Mouse (Mus musculus): ENCODE data around the gene Cenpf. TPM values are rescaled to one million over a fixed set of nuclear protein-coding genes. Genes with fewer than 3 reads are reported as not detected.
"Not testable (repeated sequence)": the region's sequence is repeated elsewhere in the genome, so short reads cannot be mapped to it uniquely, and the experiment has no call there.

Cenpf gene
- total RNA-seq, 2 experiments from 2014 or later: 0.15 to 0.40 TPM

- no peak for DNase-seq (ENCODE audit: low spot score in 2 of 2)
Measured at GRCm38 (mm10) chr1:189695321-189695720, 7.4 kb upstream of the Cenpf start.

GRCm38 (mm10) chr1:189694391-189694790 is 6.5 kb upstream of the Cenpf start:
- DNase-seq (ENCODE audit: low spot score in 2 of 2): no peak

- DNase-seq (ENCODE audit: low spot score in 2 of 2): not testable (repeated sequence)
Measured at GRCm38 (mm10) chr1:189692442-189692841, 4.6 kb upstream of the Cenpf start.

GRCm38 (mm10) chr1:189689050-189689833 is 1.4 kb upstream of the Cenpf start:
- DNase-seq (ENCODE audit: low spot score in 2 of 2): no peak

GRCm38 (mm10) chr1:189688388-189688750 is 483 bp upstream of the Cenpf start:
- DNase-seq (ENCODE audit: low spot score in 2 of 2): no peak

GRCm38 (mm10) chr1:189686025-189686424 is 1.9 kb downstream of the Cenpf start:
- no peak for DNase-seq (ENCODE audit: low spot score in 2 of 2)

GRCm38 (mm10) chr1:189684786-189685415 is 3.0 kb downstream of the Cenpf start:
- no peak for DNase-seq (ENCODE audit: low spot score in 2 of 2)

GRCm38 (mm10) chr1:189679555-189679954 is 8.3 kb downstream of the Cenpf start:
- peak in 1 of 2 experiments; percentile 34 for DNase-seq (ENCODE audit: low spot score in 2 of 2)

- DNase-seq (ENCODE audit: low spot score in 2 of 2): no peak
Measured at GRCm38 (mm10) chr1:189675953-189676352, 11.9 kb downstream of the Cenpf start.

- DNase-seq (ENCODE audit: low spot score in 2 of 2): peak in 1 of 2 experiments; percentile 67
Measured at GRCm38 (mm10) chr1:189675421-189675820, 12.5 kb downstream of the Cenpf start.

- DNase-seq (ENCODE audit: low spot score in 2 of 2): no peak
Measured at GRCm38 (mm10) chr1:189665966-189666365, 21.9 kb downstream of the Cenpf start.

- DNase-seq (ENCODE audit: low spot score in 2 of 2): no peak
Measured at GRCm38 (mm10) chr1:189664873-189665144, 23.1 kb downstream of the Cenpf start.

GRCm38 (mm10) chr1:189664061-189664872 is 23.6 kb downstream of the Cenpf start:
- no peak for DNase-seq (ENCODE audit: low spot score in 2 of 2)

- DNase-seq (ENCODE audit: low spot score in 2 of 2): peak; percentile 53 to 77
Measured at GRCm38 (mm10) chr1:189663437-189663836, 24.4 kb downstream of the Cenpf start.

GRCm38 (mm10) chr1:189661856-189662255 is 26.0 kb downstream of the Cenpf start:
- DNase-seq (ENCODE audit: low spot score in 2 of 2): peak in 1 of 2 experiments; percentile 68

GRCm38 (mm10) chr1:189657406-189657805 is 30.5 kb downstream of the Cenpf start:
- DNase-seq (ENCODE audit: low spot score in 2 of 2): no peak

- no peak for DNase-seq (ENCODE audit: low spot score in 2 of 2)
Measured at GRCm38 (mm10) chr1:189653746-189654145, 34.1 kb downstream of the Cenpf start.

GRCm38 (mm10) chr1:189646597-189646996 is 41.3 kb downstream of the Cenpf start:
- DNase-seq (ENCODE audit: low spot score in 2 of 2): no peak

- DNase-seq (ENCODE audit: low spot score in 2 of 2): peak; percentile 24 to 71
Measured at GRCm38 (mm10) chr1:189645371-189645770, 42.5 kb downstream of the Cenpf start.

GRCm38 (mm10) chr1:189644700-189645345 is 43.1 kb downstream of the Cenpf start:
- peak in 1 of 2 experiments; percentile 20 for DNase-seq (ENCODE audit: low spot score in 2 of 2)

- no peak for DNase-seq (ENCODE audit: low spot score in 2 of 2)
Measured at GRCm38 (mm10) chr1:189639581-189639980, 48.3 kb downstream of the Cenpf start.

Measured in layer of hippocampus, adult 18-20 months (tissue).